Mouse (Mus musculus) E14TG2a.4 (cell line): Measurements from ENCODE around the gene Nipa1.

ENCODE experiments used
- CTCF ChIP-seq: conservative IDR thresholded peaks from 2 replicates; pipeline ENCODE4 v1.5.1; 2014; ENCODE audit warnings: low read length
- NANOG ChIP-seq: IDR thresholded peaks from 2 replicates; pipeline ENCODE4 v1.6.1; 2014; ENCODE audit warnings: borderline replicate concordance, low read length, mixed read lengths

DNA sequence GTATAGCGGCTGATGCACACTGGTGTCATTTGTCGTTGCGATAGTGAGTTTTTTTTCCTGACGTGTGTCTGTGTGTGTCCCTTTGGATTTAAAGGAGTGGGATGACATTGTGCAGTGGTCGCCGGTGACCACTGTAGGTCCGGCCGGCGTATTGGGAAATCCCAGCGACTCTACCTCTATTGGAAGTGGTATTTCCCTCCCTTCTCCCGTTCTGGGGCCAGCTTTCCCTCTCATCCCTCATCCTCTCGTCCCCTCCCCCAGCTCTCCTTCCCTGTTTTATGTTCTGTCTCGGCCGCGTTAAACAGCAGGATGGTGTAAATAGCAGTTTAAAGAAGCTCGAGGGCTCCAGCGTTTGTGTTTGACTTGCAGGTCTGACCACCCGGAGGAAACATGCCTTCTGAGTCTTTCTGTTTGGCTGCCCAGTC, 30.7 kb upstream of the Nipa1 start:
- TF ChIP-seq CTCF (no peak), NANOG (no peak)
